Mouse (Mus musculus): ENCODE data around the gene Eml2.

The Eml2 gene

DNA sequence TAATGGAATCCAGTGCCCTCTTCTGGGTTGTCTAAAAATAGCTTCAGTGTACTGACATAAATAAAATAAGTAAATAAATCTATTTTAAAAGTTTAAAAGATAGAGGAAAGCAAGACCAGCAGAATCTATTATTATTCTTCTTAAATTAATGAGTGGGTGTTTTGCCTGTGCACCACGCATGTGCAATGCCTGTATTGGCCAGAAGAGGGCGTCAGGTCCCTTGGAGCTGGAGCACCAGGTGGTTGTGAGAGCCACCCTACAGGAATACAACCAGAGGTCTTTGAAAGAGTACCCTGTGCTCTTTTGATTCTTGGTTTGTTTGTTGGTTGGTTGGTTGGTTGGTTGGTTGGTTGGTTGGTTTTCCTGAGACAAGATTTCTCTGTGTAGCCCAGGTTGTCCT lies 21.8 kb downstream of the Eml2 start:
- no peak for DNase-seq (ENCODE audit: extremely low spot score, low read depth, low spot score)

- no peak for DNase-seq (ENCODE audit: extremely low spot score, low read depth, low spot score)
These were observed 25.4 kb downstream of the Eml2 start for GRCm38 (mm10) chr7:19201660-19202059.

DNA sequence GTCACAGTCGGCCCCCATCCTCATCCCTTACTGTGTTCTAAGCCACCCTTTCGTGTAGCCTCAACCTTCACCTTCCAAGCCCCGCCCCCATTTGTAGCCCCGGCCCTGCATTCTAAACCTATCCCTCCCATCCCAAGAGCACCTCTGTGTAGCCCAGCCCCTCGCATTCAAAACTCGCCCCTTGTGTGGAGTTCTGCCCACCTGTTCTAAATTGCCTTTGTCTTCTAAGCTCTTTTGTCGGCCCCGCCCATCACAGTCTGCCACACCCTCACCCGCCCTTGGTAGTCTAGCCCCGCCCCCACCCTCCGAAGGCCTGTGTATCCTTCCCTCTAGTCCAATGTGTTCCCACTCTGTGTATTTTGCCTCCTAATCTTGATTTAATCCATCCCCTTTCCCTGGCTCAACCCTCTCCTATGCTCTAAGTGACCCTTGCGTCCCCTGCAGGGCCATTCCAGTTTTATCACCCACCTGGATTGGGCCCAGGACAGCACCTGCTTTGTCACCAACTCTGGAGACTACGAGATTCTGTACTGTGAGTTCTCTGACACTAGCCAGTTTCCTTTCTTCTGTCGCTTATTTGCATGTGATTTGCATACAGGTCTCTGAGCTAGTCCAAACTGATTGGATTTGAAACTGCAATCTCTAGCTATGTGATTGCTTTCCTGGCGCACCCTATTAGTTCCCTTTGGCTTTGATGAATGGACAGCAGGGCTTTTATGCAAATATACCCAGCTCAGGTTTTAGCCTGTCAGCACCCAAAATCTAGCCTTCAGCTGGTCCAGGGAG lies 26.0 kb downstream of the Eml2 start:
- DNase-seq (ENCODE audit: extremely low spot score, low read depth, low spot score) = no peak

- no peak for DNase-seq (ENCODE audit: extremely low spot score, low read depth, low spot score)
These were observed 32.1 kb downstream of the Eml2 start for GRCm38 (mm10) chr7:19208201-19208910.

- no peak for DNase-seq (ENCODE audit: extremely low spot score, low read depth, low spot score)
These were observed 32.8 kb downstream of the Eml2 start for GRCm38 (mm10) chr7:19208944-19209472.

GRCm38 (mm10) chr7:19209494-19209893 lies 33.3 kb downstream of the Eml2 start:
- no peak for DNase-seq (ENCODE audit: extremely low spot score, low read depth, low spot score)

GRCm38 (mm10) chr7:19210010-19210409 lies 33.8 kb downstream of the Eml2 start:
- no peak for DNase-seq (ENCODE audit: extremely low spot score, low read depth, low spot score)

- no peak for DNase-seq (ENCODE audit: extremely low spot score, low read depth, low spot score)
These were observed 34.9 kb downstream of the Eml2 start for GRCm38 (mm10) chr7:19211041-19211675.

- no peak for DNase-seq (ENCODE audit: extremely low spot score, low read depth, low spot score)
These were observed 36.0 kb downstream of the Eml2 start, which contains the start of gene Gpr4 for GRCm38 (mm10) chr7:19211996-19212755. Gene Gpr4, plus strand, starts transcription at chr7:19212538.

DNA sequence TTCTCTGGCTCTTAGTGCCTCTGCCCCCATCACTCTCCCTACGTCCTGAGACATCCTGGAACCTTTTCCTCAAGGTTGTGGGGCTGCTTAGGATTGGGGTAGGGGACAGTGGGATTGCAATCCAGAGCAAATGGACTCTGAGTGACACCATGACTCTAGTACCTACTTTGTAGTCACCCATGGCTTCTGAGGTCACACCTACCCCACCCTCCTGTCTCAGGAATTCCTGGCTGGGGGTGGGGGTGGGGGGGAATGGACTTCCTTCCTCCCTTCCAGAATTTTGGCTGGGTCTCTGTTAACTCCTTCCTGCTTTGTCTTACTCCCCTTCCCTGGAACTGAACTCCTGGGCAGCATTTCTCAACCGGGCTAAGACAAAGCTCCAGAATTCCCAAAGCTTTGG lies 37.2 kb downstream of the Eml2 start:
- no peak for DNase-seq (ENCODE audit: extremely low spot score, low read depth, low spot score)

- no peak for DNase-seq (ENCODE audit: extremely low spot score, low read depth, low spot score)
These were observed 38.1 kb downstream of the Eml2 start for GRCm38 (mm10) chr7:19214369-19214768.

GRCm38 (mm10) chr7:19214940-19215339 lies 38.7 kb downstream of the Eml2 start:
- no peak for DNase-seq (ENCODE audit: extremely low spot score, low read depth, low spot score)

DNA sequence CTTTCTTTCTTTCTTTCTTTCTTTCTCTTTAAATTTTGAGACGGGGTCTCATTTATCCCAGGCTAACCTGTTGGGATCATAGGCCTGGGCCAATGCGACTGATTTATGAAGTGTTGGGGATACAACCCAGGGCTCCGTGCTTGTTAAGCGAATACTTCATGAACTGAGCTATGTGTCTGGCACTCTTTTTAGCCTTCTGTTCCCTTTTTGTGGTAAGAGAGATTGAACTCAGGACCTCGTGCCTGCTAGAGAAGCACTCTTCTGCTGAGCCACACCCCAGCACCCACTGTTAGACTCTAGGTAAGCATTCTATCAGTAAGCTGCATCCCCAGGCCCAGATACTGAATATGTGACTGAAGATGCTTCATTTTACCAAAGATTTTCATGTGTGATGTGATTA lies 41.3 kb downstream of the Eml2 start:
- DNase-seq (ENCODE audit: extremely low spot score, low read depth, low spot score) = no peak

GRCm38 (mm10) chr7:19217944-19218343 lies 41.7 kb downstream of the Eml2 start:
- no peak for DNase-seq (ENCODE audit: extremely low spot score, low read depth, low spot score)

GRCm38 (mm10) chr7:19220061-19220460 lies 43.8 kb downstream of the Eml2 start:
- DNase-seq (ENCODE audit: extremely low spot score, low read depth, low spot score) = no peak

GRCm38 (mm10) chr7:19222189-19222588 lies 46.0 kb downstream of the Eml2 start:
- DNase-seq (ENCODE audit: extremely low spot score, low read depth, low spot score) = no peak

GRCm38 (mm10) chr7:19222875-19223274 lies 46.7 kb downstream of the Eml2 start:
- no peak for DNase-seq (ENCODE audit: extremely low spot score, low read depth, low spot score)

DNA sequence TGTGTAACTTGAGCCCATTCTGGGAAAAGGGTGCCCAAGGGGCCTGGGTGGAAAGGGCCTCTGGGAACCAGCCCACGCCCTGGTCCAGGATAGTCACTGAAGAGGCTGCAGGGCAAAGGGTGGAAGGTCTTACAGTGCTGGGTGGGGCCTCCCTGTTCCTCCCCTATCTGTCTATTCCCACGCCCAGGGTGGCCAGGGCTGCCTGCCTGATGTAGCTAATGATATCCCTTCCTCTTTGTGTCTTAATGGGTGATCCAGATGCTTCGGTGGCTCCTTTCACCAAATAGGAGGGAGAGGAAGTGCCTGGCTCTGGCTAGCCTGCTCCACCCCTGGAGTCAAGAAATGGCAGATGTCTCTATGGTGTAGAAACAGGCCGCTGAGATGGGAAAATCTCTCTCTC lies 48.7 kb downstream of the Eml2 start:
- no peak for DNase-seq (ENCODE audit: extremely low spot score, low read depth, low spot score)

- DNase-seq (ENCODE audit: extremely low spot score, low read depth, low spot score) = no peak
These were observed 50.9 kb downstream of the Eml2 start for GRCm38 (mm10) chr7:19226817-19227797.
